Mouse (Mus musculus): ENCODE data around the gene Gorasp1. TPM values are rescaled to one million over a fixed set of nuclear protein-coding genes. Genes with fewer than 3 reads are reported as not detected.

Gene Gorasp1
- polyA plus RNA-seq, 1 experiment from 2014 or later = 16.4 TPM

- Histone ChIP-seq H3K9me3 (ENCODE audit: control insufficient read depth) (no peaks in the 10 kb centered on the region), H3K4me3 (ENCODE audit: low read depth, low read length) (no peak overlapping the region), H3K36me3 (ENCODE audit: control insufficient read depth, insufficient read depth) (peaks cover 17% of the 10 kb centered on the region), H3K4me1 (replicated peaks; ENCODE audit: control insufficient read depth, insufficient read depth, low read length) (peaks cover 18% of the 10 kb centered on the region), H3K27me3 (replicated peaks; ENCODE audit: control insufficient read depth, insufficient read depth, low read length) (no peaks in the 10 kb centered on the region), H3K4me2 (replicated peaks; ENCODE audit: low read depth) (no peak overlapping the region), H3K27ac (ENCODE audit: low read depth, low read length) (no peak overlapping the region), H3K9ac (ENCODE audit: low read depth, low read length) (no peak overlapping the region)
- WGBS = 61% methylated on average over 9 of the region's 9 CpGs
- ATAC-seq = no peak
- TF ChIP-seq CTCF (IDR thresholded peaks at IDR 0.05; ENCODE audit: low read depth) = no peak
Measured at GRCm38 (mm10) chr9:119978151-119978810, 40.9 kb upstream of the Gorasp1 start.

GRCm38 (mm10) chr9:119977557-119978060 is 40.2 kb upstream of the Gorasp1 start:
- Histone ChIP-seq H3K27me3 (replicated peaks; ENCODE audit: control insufficient read depth, insufficient read depth, low read length) (no peaks in the 10 kb centered on the region), H3K4me2 (replicated peaks; ENCODE audit: low read depth) (0 out of 2 replicates have a peak overlapping the region, but pooled peaks have one; percentile 9), H3K4me1 (replicated peaks; ENCODE audit: control insufficient read depth, insufficient read depth, low read length) (peaks cover 18% of the 10 kb centered on the region), H3K36me3 (ENCODE audit: control insufficient read depth, insufficient read depth) (peaks cover 24% of the 10 kb centered on the region), H3K4me3 (ENCODE audit: low read depth, low read length) (no peak overlapping the region), H3K9ac (ENCODE audit: low read depth, low read length) (no peak overlapping the region), H3K9me3 (ENCODE audit: control insufficient read depth) (no peaks in the 10 kb centered on the region), H3K27ac (ENCODE audit: low read depth, low read length) (no peak overlapping the region; the same call in 1 of the 2 replicates)
- 37% methylated on average over 5 of the region's 5 CpGs for WGBS
- no peak for TF ChIP-seq CTCF (IDR thresholded peaks at IDR 0.05; ENCODE audit: low read depth)
- no peak for ATAC-seq

GRCm38 (mm10) chr9:119976704-119977556 is 39.6 kb upstream of the Gorasp1 start:
- H3K4me1 ChIP-seq (replicated peaks; ENCODE audit: control insufficient read depth, insufficient read depth, low read length) = peaks cover 12% of the 10 kb centered on the region
- no peak overlapping the region for H3K9ac ChIP-seq (ENCODE audit: low read depth, low read length)
- no peak overlapping the region for H3K4me3 ChIP-seq (ENCODE audit: low read depth, low read length)
- H3K27ac ChIP-seq (ENCODE audit: low read depth, low read length) = no peak overlapping the region; the same call in 1 of the 2 replicates
- TF ChIP-seq CTCF (IDR thresholded peaks at IDR 0.05; ENCODE audit: low read depth) = no peak
- 35% methylated on average over 17 of the region's 17 CpGs for WGBS
- no peaks in the 10 kb centered on the region for H3K27me3 ChIP-seq (replicated peaks; ENCODE audit: control insufficient read depth, insufficient read depth, low read length)
- ATAC-seq = no peak
- peak overlapping the region; percentile 9; the same call in 1 of the 2 replicates for H3K4me2 ChIP-seq (replicated peaks; ENCODE audit: low read depth)
- peaks cover 31% of the 10 kb centered on the region for H3K36me3 ChIP-seq (ENCODE audit: control insufficient read depth, insufficient read depth)
- H3K9me3 ChIP-seq (ENCODE audit: control insufficient read depth) = no peaks in the 10 kb centered on the region

- no peak overlapping the region for H3K4me3 ChIP-seq (ENCODE audit: low read depth, low read length)
- H3K4me1 ChIP-seq (replicated peaks; ENCODE audit: control insufficient read depth, insufficient read depth, low read length) = no peaks in the 10 kb centered on the region
- no peaks in the 10 kb centered on the region for H3K9me3 ChIP-seq (ENCODE audit: control insufficient read depth)
- TF ChIP-seq CTCF (IDR thresholded peaks at IDR 0.05; ENCODE audit: low read depth) = no peak
- H3K27me3 ChIP-seq (replicated peaks; ENCODE audit: control insufficient read depth, insufficient read depth, low read length) = no peaks in the 10 kb centered on the region
- ATAC-seq = no peak
- H3K9ac ChIP-seq (ENCODE audit: low read depth, low read length) = no peak overlapping the region
- no peak overlapping the region for H3K4me2 ChIP-seq (replicated peaks; ENCODE audit: low read depth)
- WGBS = 80% methylated on average over 4 of the region's 4 CpGs
- no peak overlapping the region for H3K27ac ChIP-seq (ENCODE audit: low read depth, low read length)
- peaks cover 35% of the 10 kb centered on the region for H3K36me3 ChIP-seq (ENCODE audit: control insufficient read depth, insufficient read depth)
Measured at GRCm38 (mm10) chr9:119975286-119975685, 37.9 kb upstream of the Gorasp1 start.

- H3K9me3 ChIP-seq (ENCODE audit: control insufficient read depth) = no peaks in the 10 kb centered on the region
- no peak overlapping the region for H3K9ac ChIP-seq (ENCODE audit: low read depth, low read length)
- no peak overlapping the region for H3K4me2 ChIP-seq (replicated peaks; ENCODE audit: low read depth)
- H3K27me3 ChIP-seq (replicated peaks; ENCODE audit: control insufficient read depth, insufficient read depth, low read length) = no peaks in the 10 kb centered on the region
- ATAC-seq = no peak
- no peak overlapping the region for H3K27ac ChIP-seq (ENCODE audit: low read depth, low read length)
- H3K4me3 ChIP-seq (ENCODE audit: low read depth, low read length) = no peak overlapping the region
- peaks cover 35% of the 10 kb centered on the region for H3K36me3 ChIP-seq (ENCODE audit: control insufficient read depth, insufficient read depth)
- 83% methylated on average over 5 of the region's 5 CpGs for WGBS
- peak; percentile 22; the same call in 1 of the 2 replicates for TF ChIP-seq CTCF (IDR thresholded peaks at IDR 0.05; ENCODE audit: low read depth)
- no peaks in the 10 kb centered on the region for H3K4me1 ChIP-seq (replicated peaks; ENCODE audit: control insufficient read depth, insufficient read depth, low read length)
Measured at GRCm38 (mm10) chr9:119974609-119975008, 37.2 kb upstream of the Gorasp1 start.

- Histone ChIP-seq H3K9ac (ENCODE audit: low read depth, low read length) (no peak overlapping the region), H3K27ac (ENCODE audit: low read depth, low read length) (no peak overlapping the region), H3K9me3 (ENCODE audit: control insufficient read depth) (no peaks in the 10 kb centered on the region), H3K36me3 (ENCODE audit: control insufficient read depth, insufficient read depth) (peaks cover 35% of the 10 kb centered on the region), H3K4me1 (replicated peaks; ENCODE audit: control insufficient read depth, insufficient read depth, low read length) (no peaks in the 10 kb centered on the region), H3K4me3 (ENCODE audit: low read depth, low read length) (no peak overlapping the region), H3K4me2 (replicated peaks; ENCODE audit: low read depth) (no peak overlapping the region), H3K27me3 (replicated peaks; ENCODE audit: control insufficient read depth, insufficient read depth, low read length) (no peaks in the 10 kb centered on the region)
- no peak for ATAC-seq
- TF ChIP-seq CTCF (IDR thresholded peaks at IDR 0.05; ENCODE audit: low read depth) = peak; percentile 68
- 93% methylated on average over 27 of the region's 27 CpGs for WGBS
Measured at GRCm38 (mm10) chr9:119973869-119974520, 36.6 kb upstream of the Gorasp1 start.
